11 mouse cellular contexts compared by ENCODE assay signal in the genomic region with DNA sequence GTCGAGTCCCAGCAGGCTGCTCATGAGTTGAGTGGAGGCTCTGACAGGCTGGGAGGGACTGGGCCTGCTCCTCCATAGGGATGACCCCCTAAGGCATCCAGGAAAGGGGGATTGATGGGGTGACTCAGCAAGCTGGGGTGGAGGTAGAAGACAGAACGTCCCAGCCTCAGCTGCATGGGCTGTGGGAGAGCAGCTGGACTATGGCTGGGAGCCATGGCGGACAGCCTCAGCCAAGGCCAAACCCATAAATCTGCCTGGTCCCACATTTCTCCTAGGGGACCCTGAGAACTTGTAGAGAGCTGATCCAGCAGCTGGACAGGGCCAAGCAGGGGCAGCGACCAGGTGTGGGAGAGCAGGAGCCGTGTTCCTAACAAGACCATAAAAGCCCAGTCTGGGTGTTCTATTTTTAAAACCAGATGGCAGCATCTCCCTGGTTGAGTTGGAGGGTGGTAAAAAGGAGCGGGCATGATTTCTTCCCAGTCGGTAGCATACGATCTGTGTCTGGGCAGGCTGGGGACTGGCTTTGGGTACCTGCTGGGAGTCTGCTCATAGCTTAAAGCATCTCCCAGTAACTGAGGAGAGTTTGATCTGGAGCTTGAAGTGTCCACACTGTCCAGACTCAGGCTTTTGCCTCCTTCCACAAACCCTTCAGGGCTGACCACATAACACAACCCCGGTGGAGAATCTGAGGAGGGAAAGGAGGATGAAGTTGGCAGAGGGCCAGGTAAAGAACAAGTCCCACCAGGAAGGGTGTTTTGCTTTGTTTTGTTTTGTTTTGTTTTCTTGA. TPM values are rescaled to one million over a fixed set of nuclear protein-coding genes. Genes with fewer than 3 reads are reported as not detected.
DNase-seq lines count a peak whose midpoint lies in the region; ATAC-seq and TF ChIP-seq lines count a peak whose summit lies in the region.
"Had no signal": no experiment of that assay in that cellular context is flagged by ENCODE, and none has a peak within 500 bp of the region (broad histone marks: within the 10 kb centered on the region; RNA-seq: fewer than 3 reads in every experiment).

No protein-coding gene starts in this region.

- H3K27ac ChIP-seq in neural tube, embryonic 14.5 days (ENCODE audit: low read depth, low read length), result no peak overlapping the region
- no peak overlapping the region for H3K27ac ChIP-seq in heart, postnatal 0 days (ENCODE audit: low read depth)
- no peak overlapping the region for H3K27ac ChIP-seq in liver, postnatal 0 days (ENCODE audit: low read depth)
- H3K27ac ChIP-seq: forebrain, embryonic 10.5 days had no signal

- DNase-seq in neural tube, embryonic 10.5 days (ENCODE audit: extremely low spot score, low spot score), result no peak
- no peak for DNase-seq in heart, postnatal 0 days (ENCODE audit: low spot score)
- peak; percentile 49 to 55 for DNase-seq in kidney, postnatal 36 days
- DNase-seq in testis, postnatal 10 days (ENCODE audit: low spot score), result peak; percentile 86
- no peak for DNase-seq in MN1 (ENCODE audit: low spot score)
- DNase-seq in liver, postnatal 0 days, result no peak
- DNase-seq in right cerebral cortex, postnatal 36 days (ENCODE audit: low spot score in 2 of 2), result no peak

- no peaks in the 10 kb centered on the region for H3K36me3 ChIP-seq in neural tube, embryonic 14.5 days (ENCODE audit: control insufficient read depth, insufficient read depth, low read length)
- no peaks in the 10 kb centered on the region for H3K36me3 ChIP-seq in heart, postnatal 0 days (replicated peaks; ENCODE audit: control insufficient read depth, insufficient read depth, low read length)
- H3K36me3 ChIP-seq in liver, postnatal 0 days (replicated peaks; ENCODE audit: insufficient read depth, low read length), result no peaks in the 10 kb centered on the region
- H3K36me3 ChIP-seq: forebrain, embryonic 10.5 days had no signal

- no peaks in the 10 kb centered on the region for H3K27me3 ChIP-seq in neural tube, embryonic 14.5 days (ENCODE audit: control insufficient read depth, insufficient read depth, low read length)
- no peaks in the 10 kb centered on the region for H3K27me3 ChIP-seq in heart, postnatal 0 days (ENCODE audit: control insufficient read depth, insufficient read depth, low read length)
- no peaks in the 10 kb centered on the region for H3K27me3 ChIP-seq in liver, postnatal 0 days (ENCODE audit: insufficient read depth, low read length)

- no peak overlapping the region for H3K9ac ChIP-seq in neural tube, embryonic 14.5 days (replicated peaks; ENCODE audit: low read depth, low read length)
- H3K9ac ChIP-seq in heart, postnatal 0 days (replicated peaks; ENCODE audit: low read depth, low read length), result no peak overlapping the region
- no peak overlapping the region for H3K9ac ChIP-seq in liver, postnatal 0 days (replicated peaks)

- no peak overlapping the region for H3K4me3 ChIP-seq in neural tube, embryonic 14.5 days (ENCODE audit: low read depth, low read length)
- H3K4me3 ChIP-seq in heart, postnatal 0 days (ENCODE audit: low read depth, low read length), result no peak overlapping the region
- H3K4me3 ChIP-seq in liver, postnatal 0 days (ENCODE audit: low read depth, low read length), result no peak overlapping the region
- H3K4me3 ChIP-seq: forebrain, embryonic 10.5 days had no signal

- H3K4me1 ChIP-seq in neural tube, embryonic 14.5 days (ENCODE audit: control insufficient read depth, insufficient read depth, low read length), result 0 out of 2 replicates have a peak, but pooled peaks cover 8% of the 10 kb centered on the region
- peaks cover 5% of the 10 kb centered on the region; the same call in 1 of the 2 replicates for H3K4me1 ChIP-seq in heart, postnatal 0 days (ENCODE audit: control insufficient read depth, insufficient read depth)
- H3K4me1 ChIP-seq in liver, postnatal 0 days (ENCODE audit: insufficient read depth), result no peaks in the 10 kb centered on the region

- TF ChIP-seq EP300 in heart, postnatal 0 days (IDR thresholded peaks at IDR 0.05; ENCODE audit: low read depth), result no peak
- no peak for TF ChIP-seq EP300 in liver, postnatal 0 days (IDR thresholded peaks at IDR 0.05; ENCODE audit: low read depth)

- no peak overlapping the region for H3K4me2 ChIP-seq in neural tube, embryonic 14.5 days (ENCODE audit: low read depth, low read length)
- H3K4me2 ChIP-seq in heart, postnatal 0 days (ENCODE audit: low read depth, low read length), result no peak overlapping the region
- no peak overlapping the region for H3K4me2 ChIP-seq in liver, postnatal 0 days (ENCODE audit: low read depth, low read length)

- WGBS in neural tube, embryonic 14.5 days, result 52% methylated on average over 9 of the region's 9 CpGs
- WGBS in heart, postnatal 0 days, result 38% methylated on average over 9 of the region's 9 CpGs
- WGBS in liver, postnatal 0 days (ENCODE audit: insufficient replicate concordance), result 73% methylated on average over 9 of the region's 9 CpGs

- peak; percentile 66 for ATAC-seq in neural tube, embryonic 14.5 days (ENCODE audit: low read depth)
- peak; percentile 47; the same call in 1 of the 2 replicates for ATAC-seq in heart, postnatal 0 days (ENCODE audit: insufficient read depth, low read depth)
- ATAC-seq in liver, postnatal 0 days, result no peak
- ATAC-seq: hindbrain, embryonic 16.5 days had no signal

- H3K9me3 ChIP-seq in neural tube, embryonic 14.5 days (ENCODE audit: control insufficient read depth, low read length), result no peaks in the 10 kb centered on the region
- no peaks in the 10 kb centered on the region for H3K9me3 ChIP-seq in heart, postnatal 0 days (replicated peaks; ENCODE audit: control insufficient read depth, low read length)
- no peaks in the 10 kb centered on the region for H3K9me3 ChIP-seq in liver, postnatal 0 days (ENCODE audit: low read length)
- H3K9me3 ChIP-seq: forebrain, embryonic 10.5 days had no signal

- no peak for TF ChIP-seq CTCF in heart, postnatal 0 days (IDR thresholded peaks at IDR 0.05; ENCODE audit: low read depth)
- no peak for TF ChIP-seq CTCF in liver, postnatal 0 days (IDR thresholded peaks at IDR 0.05; ENCODE audit: low read depth)

RNA-seq across cellular contexts. Expression of gene Tcf23, which starts 6.6 kb away (rescaled TPM):
- not detected in 2 replicates for polyA plus RNA-seq in neural tube, embryonic 14.5 days (2014; fragmentation: Nextera tagmentation; extraction: Ambion mirVana)
- total RNA-seq in heart, postnatal 0 days (2014; rRNA removed; ENCODE audit: low replicate concordance), result not detected in 2 replicates
- 0.15 and 0.21 TPM in 2 replicates for polyA plus RNA-seq in heart, postnatal 0 days (2015; fragmentation: Nextera tagmentation; extraction: Ambion mirVana)
- 0.05 TPM in 1 of 2 replicates, not detected in the other for polyA plus RNA-seq in liver, postnatal 0 days (2015; fragmentation: Nextera tagmentation; extraction: Ambion mirVana)
- total RNA-seq: neutrophil, adult 5-6 weeks had no signal
- polyA plus RNA-seq: forebrain, embryonic 10.5 days; hindbrain, embryonic 16.5 days had no signal

RNA-seq across cellular contexts. Expression of gene Preb, which starts 14.9 kb away (rescaled TPM):
- polyA plus RNA-seq in neural tube, embryonic 14.5 days (2014; fragmentation: Nextera tagmentation; extraction: Ambion mirVana), result 72.4 and 80.0 TPM in 2 replicates
- 20.8 and 40.0 TPM in 2 replicates for total RNA-seq in heart, postnatal 0 days (2014; rRNA removed; ENCODE audit: low replicate concordance)
- polyA plus RNA-seq in heart, postnatal 0 days (2015; fragmentation: Nextera tagmentation; extraction: Ambion mirVana), result 54.3 and 64.3 TPM in 2 replicates
- polyA plus RNA-seq in liver, postnatal 0 days (2015; fragmentation: Nextera tagmentation; extraction: Ambion mirVana), result 79.2 and 80.6 TPM in 2 replicates

RNA-seq across cellular contexts. Expression of gene Cgref1, which starts 29.7 kb away (rescaled TPM):
- 60.9 and 76.4 TPM in 2 replicates for polyA plus RNA-seq in neural tube, embryonic 14.5 days (2014; fragmentation: Nextera tagmentation; extraction: Ambion mirVana)
- total RNA-seq in heart, postnatal 0 days (2014; rRNA removed; ENCODE audit: low replicate concordance), result 0.77 and 3.0 TPM in 2 replicates
- 1.1 and 1.2 TPM in 2 replicates for polyA plus RNA-seq in heart, postnatal 0 days (2015; fragmentation: Nextera tagmentation; extraction: Ambion mirVana)
- 18.7 and 22.8 TPM in 2 replicates for polyA plus RNA-seq in liver, postnatal 0 days (2015; fragmentation: Nextera tagmentation; extraction: Ambion mirVana)

RNA-seq across cellular contexts. Expression of gene Khk, which starts 53.8 kb away (rescaled TPM):
- 8.3 and 10.4 TPM in 2 replicates for polyA plus RNA-seq in neural tube, embryonic 14.5 days (2014; fragmentation: Nextera tagmentation; extraction: Ambion mirVana)
- total RNA-seq in heart, postnatal 0 days (2014; rRNA removed; ENCODE audit: low replicate concordance), result 11.8 and 15.0 TPM in 2 replicates
- 16.2 and 18.5 TPM in 2 replicates for polyA plus RNA-seq in heart, postnatal 0 days (2015; fragmentation: Nextera tagmentation; extraction: Ambion mirVana)
- polyA plus RNA-seq in liver, postnatal 0 days (2015; fragmentation: Nextera tagmentation; extraction: Ambion mirVana), result 56.9 and 57.7 TPM in 2 replicates

Comparison
In these comparisons a context has a peak if more than half of its experiments do, and no peak if none do; other contexts are left out.
1. DNase-seq: peak in kidney, postnatal 36 days (2 of 2) and testis, postnatal 10 days (single experiment); none in neural tube, embryonic 10.5 days (single experiment), heart, postnatal 0 days (single experiment), MN1 (single experiment), liver, postnatal 0 days (single experiment) and right cerebral cortex, postnatal 36 days (0 of 2).